8 mouse cellular contexts compared by ENCODE assay signal in genomic region chr4:139380775-139381451, GRCm38 (mm10). TPM values are rescaled to one million over a fixed set of nuclear protein-coding genes. Genes with fewer than 3 reads are reported as not detected.
A peak's percentile ranks its signal among the peaks of the same experiment; 100 is the strongest.
DNase-seq lines count a peak whose midpoint lies in the region; ATAC-seq and TF ChIP-seq lines count a peak whose summit lies in the region.

No protein-coding gene starts in this region.

- intact Hi-C loops in gastrocnemius, postnatal 36 days (cut with DNase I), result no loop called here

- H3K9me3 ChIP-seq in lung, embryonic 14.5 days (ENCODE audit: low read depth, low read length), result no peaks in the 10 kb centered on the region
- H3K9me3 ChIP-seq in liver, embryonic 14.5 days (ENCODE audit: control insufficient read depth, low read length), result no peaks in the 10 kb centered on the region
- no peaks in the 10 kb centered on the region for H3K9me3 ChIP-seq in neural tube, embryonic 15.5 days (replicated peaks)

- whole genome bisulfite sequencing in lung, embryonic 14.5 days, result 2% methylated on average over 42 of the region's 44 CpGs
- 1% methylated on average over 44 of the region's 44 CpGs for WGBS in liver, embryonic 14.5 days (ENCODE audit: insufficient replicate concordance)
- 3% methylated on average over 42 of the region's 44 CpGs for WGBS in neural tube, embryonic 15.5 days

- no peaks in the 10 kb centered on the region for H3K27me3 ChIP-seq in lung, embryonic 14.5 days (ENCODE audit: insufficient read depth, low read length)
- no peaks in the 10 kb centered on the region for H3K27me3 ChIP-seq in liver, embryonic 14.5 days (ENCODE audit: control insufficient read depth, insufficient read depth, low read length)
- H3K27me3 ChIP-seq in neural tube, embryonic 15.5 days (replicated peaks), result no peaks in the 10 kb centered on the region

- H3K4me2 ChIP-seq in lung, embryonic 14.5 days, result peak overlapping the region; percentile 81
- peak overlapping the region; percentile 89 for H3K4me2 ChIP-seq in liver, embryonic 14.5 days (ENCODE audit: low read depth)
- H3K4me2 ChIP-seq in neural tube, embryonic 15.5 days, result peak overlapping the region; percentile 82

- peak; percentile 30; the same call in 1 of the 2 replicates for ATAC-seq in lung, embryonic 14.5 days (ENCODE audit: insufficient read depth)
- peak; percentile 65 for ATAC-seq in liver, embryonic 14.5 days (ENCODE audit: insufficient read depth)
- peak; percentile 22; the same call in 1 of the 2 replicates for ATAC-seq in neural tube, embryonic 15.5 days (ENCODE audit: low FRiP score)

- TF ChIP-seq CTCF in lung, embryonic 14.5 days (IDR thresholded peaks at IDR 0.05; ENCODE audit: low read depth), result no peak
- TF ChIP-seq CTCF in liver, embryonic 14.5 days (IDR thresholded peaks at IDR 0.05; ENCODE audit: low read depth), result no peak

- DNase-seq in lung, embryonic 14.5 days, result no peak
- DNase-seq in lung, postnatal 25 days (ENCODE audit: low spot score), result no peak
- DNase-seq in c-Kit-negative CD71-positive TER-119-positive erythroid progenitor cells, embryonic 14.5 days (ENCODE audit: low read depth, low spot score), result peak; percentile 52
- peak; percentile 31 for DNase-seq in heart, postnatal 4 days
- peak; percentile 47 to 60 (median 54) for DNase-seq in liver, embryonic 14.5 days (ENCODE audit: low read depth in 3 of 3, low spot score in 3 of 3)
- DNase-seq in gastrocnemius, postnatal 36 days, result no peak
- DNase-seq in urinary bladder, adult 18-20 months (ENCODE audit: low spot score in 2 of 2), result no peak

- H3K27ac ChIP-seq in lung, embryonic 14.5 days (ENCODE audit: low read depth), result peak overlapping the region; percentile 73
- H3K27ac ChIP-seq in liver, embryonic 14.5 days, result peak overlapping the region; percentile 86
- H3K27ac ChIP-seq in neural tube, embryonic 15.5 days (replicated peaks), result peak overlapping the region; percentile 87

- peak overlapping the region; percentile 85 for H3K4me3 ChIP-seq in lung, embryonic 14.5 days (ENCODE audit: low read depth, low read length)
- peak overlapping the region; percentile 90 to 92 for H3K4me3 ChIP-seq in liver, embryonic 14.5 days (ENCODE audit: insufficient read depth in 1 of 2, low read depth in 2 of 2, low read length in 2 of 2)
- peak overlapping the region; percentile 81 for H3K4me3 ChIP-seq in neural tube, embryonic 15.5 days (replicated peaks)

- H3K9ac ChIP-seq in lung, embryonic 14.5 days, result peak overlapping the region; percentile 68
- peak overlapping the region; percentile 82 for H3K9ac ChIP-seq in liver, embryonic 14.5 days (replicated peaks)
- H3K9ac ChIP-seq in neural tube, embryonic 15.5 days (replicated peaks), result peak overlapping the region; percentile 91

- peaks cover 9% of the 10 kb centered on the region for H3K4me1 ChIP-seq in lung, embryonic 14.5 days (ENCODE audit: insufficient read depth)
- peaks cover 16 to 19% of the 10 kb centered on the region in 2 experiments for H3K4me1 ChIP-seq in liver, embryonic 14.5 days (replicated peaks; ENCODE audit: control insufficient read depth in 2 of 2, insufficient read depth in 2 of 2, low read length in 1 of 2)
- H3K4me1 ChIP-seq in neural tube, embryonic 15.5 days, result peaks cover 37% of the 10 kb centered on the region

- H3K36me3 ChIP-seq in lung, embryonic 14.5 days (ENCODE audit: insufficient read depth), result peaks cover 23% of the 10 kb centered on the region
- peaks cover 6% of the 10 kb centered on the region for H3K36me3 ChIP-seq in liver, embryonic 14.5 days (replicated peaks; ENCODE audit: control insufficient read depth, insufficient read depth, low read depth)
- peaks cover 12% of the 10 kb centered on the region for H3K36me3 ChIP-seq in neural tube, embryonic 15.5 days

- TF ChIP-seq EP300 in liver, embryonic 14.5 days (IDR thresholded peaks at IDR 0.05; ENCODE audit: low read depth), result no peak

RNA-seq across cellular contexts. Expression of gene Ubr4, which starts 28.5 kb away (rescaled TPM):
- polyA plus RNA-seq in lung, embryonic 14.5 days (2014; fragmentation: Nextera tagmentation; extraction: Ambion mirVana), result 82.2 and 84.5 TPM in 2 replicates
- 100 to 1,000 TPM; 124 to 126 TPM for total RNA-seq in heart, postnatal 4 days (2021)
- 55.5 and 58.9 TPM in 2 replicates for polyA plus RNA-seq in liver, embryonic 14.5 days (2012; rRNA removed)
- 34.0 and 38.9 TPM in 2 replicates for polyA plus RNA-seq in liver, embryonic 14.5 days (2014; fragmentation: Nextera tagmentation; extraction: Ambion mirVana)
- 79.0 and 82.5 TPM in 2 replicates for polyA plus RNA-seq in neural tube, embryonic 15.5 days (2015; fragmentation: Nextera tagmentation; extraction: Ambion mirVana)
- 10 to 100 TPM; 91.3 to 94.0 TPM for total RNA-seq in gastrocnemius, postnatal 36 days (2021)

RNA-seq across cellular contexts. Expression of gene Emc1, which starts 28.5 kb away (rescaled TPM):
- polyA plus RNA-seq in lung, embryonic 14.5 days (2014; fragmentation: Nextera tagmentation; extraction: Ambion mirVana), result 28.7 and 31.0 TPM in 2 replicates
- total RNA-seq in heart, postnatal 4 days (2021), result 10 to 100 TPM; 46.8 to 50.1 TPM
- polyA plus RNA-seq in liver, embryonic 14.5 days (2012; rRNA removed), result 9.4 and 10.6 TPM in 2 replicates
- 5.3 and 6.5 TPM in 2 replicates for polyA plus RNA-seq in liver, embryonic 14.5 days (2014; fragmentation: Nextera tagmentation; extraction: Ambion mirVana)
- polyA plus RNA-seq in neural tube, embryonic 15.5 days (2015; fragmentation: Nextera tagmentation; extraction: Ambion mirVana), result 41.2 and 43.9 TPM in 2 replicates
- 10 to 100 TPM; 28.2 to 29.1 TPM for total RNA-seq in gastrocnemius, postnatal 36 days (2021)

RNA-seq across cellular contexts. Expression of gene Mrto4, which starts 28.5 kb away (rescaled TPM):
- polyA plus RNA-seq in lung, embryonic 14.5 days (2014; fragmentation: Nextera tagmentation; extraction: Ambion mirVana), result 118 and 136 TPM in 2 replicates
- 10 to 100 TPM; 46.5 to 47.7 TPM for total RNA-seq in heart, postnatal 4 days (2021)
- 37.3 and 57.9 TPM in 2 replicates for polyA plus RNA-seq in liver, embryonic 14.5 days (2012; rRNA removed)
- polyA plus RNA-seq in liver, embryonic 14.5 days (2014; fragmentation: Nextera tagmentation; extraction: Ambion mirVana), result 86.7 and 89.3 TPM in 2 replicates
- 77.3 and 94.5 TPM in 2 replicates for polyA plus RNA-seq in neural tube, embryonic 15.5 days (2015; fragmentation: Nextera tagmentation; extraction: Ambion mirVana)
- total RNA-seq in gastrocnemius, postnatal 36 days (2021), result 10 to 100 TPM; 32.4 to 33.0 TPM

Comparison
In these comparisons a context has a peak if more than half of its experiments do, and no peak if none do; other contexts are left out.
1. DNase-seq: peak in c-Kit-negative CD71-positive TER-119-positive erythroid progenitor cells, embryonic 14.5 days (single experiment), heart, postnatal 4 days (single experiment) and liver, embryonic 14.5 days (3 of 3); none in lung, embryonic 14.5 days (single experiment), lung, postnatal 25 days (single experiment), gastrocnemius, postnatal 36 days (0 of 2) and urinary bladder, adult 18-20 months (0 of 2).
2. Peak in every context shown above with its lines, with median percentiles within 50 percentile points of each other: ATAC-seq, H3K27ac ChIP-seq, H3K4me2 ChIP-seq, H3K4me3 ChIP-seq and H3K9ac ChIP-seq.